Mouse (Mus musculus) neural tube, embryonic 13.5 days (tissue): ENCODE data around the gene Mageb18. TPM values are rescaled to one million over a fixed set of nuclear protein-coding genes. Genes with fewer than 3 reads are reported as not detected.

Experiments used
- ATAC-seq: fragments of 200-750 bp; cut with Nextera tagmentation; 2 replicates; pipeline ENCODE4 v1.8.0; 2017; ENCODE audit warnings: low read depth, mild to moderate bottlenecking, moderate TSS enrichment, moderate library complexity
- H3K27ac ChIP-seq: fragments of 300-500 bp; sonication (generic); replicated peaks from 2 replicates; pipeline ENCODE4 v1.5.1; 2015; ENCODE audit warnings: moderate library complexity, mild to moderate bottlenecking, inconsistent platforms
- H3K27me3 ChIP-seq: fragments of 300-500 bp; sonication (generic); 2 replicates; pipeline ENCODE4 v1.6.1; 2015; ENCODE audit warnings: mild to moderate bottlenecking, inconsistent platforms
- H3K36me3 ChIP-seq: fragments of 300-500 bp; sonication (generic); 2 replicates; pipeline ENCODE4 v1.6.1; 2015; ENCODE audit warnings: mild to moderate bottlenecking, inconsistent platforms
- H3K4me1 ChIP-seq: fragments of 300-500 bp; sonication (generic); replicated peaks from 2 replicates; pipeline ENCODE4 v1.6.1; 2015; ENCODE audit warnings: inconsistent platforms
- H3K4me2 ChIP-seq: fragments of 300-500 bp; sonication (generic); 2 replicates; pipeline ENCODE4 v1.6.1; 2015; ENCODE audit warnings: inconsistent platforms, mild to moderate bottlenecking, moderate library complexity
- H3K4me3 ChIP-seq: fragments of 300-500 bp; sonication (generic); 2 replicates; pipeline ENCODE4 v1.5.1; 2015; ENCODE audit warnings: mild to moderate bottlenecking, inconsistent platforms
- H3K9ac ChIP-seq: fragments of 300-500 bp; sonication (generic); 2 replicates; pipeline ENCODE4 v1.6.1; 2015; ENCODE audit warnings: moderate library complexity, mild to moderate bottlenecking, inconsistent platforms
- H3K9me3 ChIP-seq: fragments of 300-500 bp; sonication (generic); 2 replicates; pipeline ENCODE4 v1.6.1; 2016; ENCODE audit warnings: inconsistent platforms
- WGBS: fragments of 180-500 bp; shearing (Covaris S2); methylation state at CpG from one replicate; pipeline ENCODE4 v1.1.7; 2015; 5-methylcytosine and 5-hydroxymethylcytosine counted together
- polyA plus RNA-seq: library from polyadenylated mRNA; unstranded; fragments of >200 nt; fragmentation: Nextera tagmentation; extraction: Ambion mirVana; gene quantifications from 2 replicates; pipeline ENCODE4 v1.2.1, GENCODE M21; 2015

The Mageb18 gene
- polyA plus RNA-seq, 1 experiment from 2014 or later: 0.13 TPM

- H3K4me3 ChIP-seq: no peak overlapping the region
- H3K27ac ChIP-seq: no peak overlapping the region
- no peaks in the 10 kb centered on the region for H3K4me1 ChIP-seq
- no peaks in the 10 kb centered on the region for H3K36me3 ChIP-seq
- 67% methylated on average over 1 of the region's 1 CpGs for WGBS
- H3K9ac ChIP-seq: no peak overlapping the region
- H3K27me3 ChIP-seq: no peaks in the 10 kb centered on the region
- no peaks in the 10 kb centered on the region for H3K9me3 ChIP-seq
- H3K4me2 ChIP-seq: no peak overlapping the region
- ATAC-seq: no peak
Measured at GRCm38 (mm10) chrX:92333459-92333858, 265.9 kb downstream of the Mageb18 start.

- Histone ChIP-seq H3K4me3 (no peak overlapping the region), H3K4me2 (no peak overlapping the region), H3K9me3 (no peaks in the 10 kb centered on the region), H3K36me3 (no peaks in the 10 kb centered on the region), H3K9ac (no peak overlapping the region), H3K4me1 (no peaks in the 10 kb centered on the region), H3K27me3 (no peaks in the 10 kb centered on the region), H3K27ac (no peak overlapping the region)
- ATAC-seq: no peak
- 42% methylated on average over 1 of the region's 1 CpGs for WGBS
Measured at GRCm38 (mm10) chrX:92323599-92323998, 275.8 kb downstream of the Mageb18 start.

GRCm38 (mm10) chrX:92280619-92281018 is 318.8 kb downstream of the Mageb18 start:
- Histone ChIP-seq H3K4me3 (no peak overlapping the region), H3K9me3 (no peaks in the 10 kb centered on the region), H3K36me3 (no peaks in the 10 kb centered on the region), H3K9ac (no peak overlapping the region), H3K4me1 (no peaks in the 10 kb centered on the region), H3K27ac (no peak overlapping the region), H3K27me3 (no peaks in the 10 kb centered on the region), H3K4me2 (no peak overlapping the region)
- ATAC-seq: no peak

Other genes starting within 250 kb of the Mageb18 start
- gene Gm5941, start 109.6 kb downstream of the Mageb18 start, polyA plus RNA-seq: not detected in 2 replicates